Mouse (Mus musculus): ENCODE measurements around the gene Ankrd17. TPM values are rescaled to one million over a fixed set of nuclear protein-coding genes. Genes with fewer than 3 reads are reported as not detected.

Ankrd17 gene
- total and polyA plus RNA-seq, 3 experiments: 21.8 to 70.4 (median 64.5) TPM

- no peak for TF ChIP-seq CTCF (IDR thresholded peaks at IDR 0.05)
- TF ChIP-seq POLR2A (IDR thresholded peaks at IDR 0.05; ENCODE audit: insufficient read depth, low read depth, low read length): no peak
- no peak for TF ChIP-seq EP300 (IDR thresholded peaks at IDR 0.05; ENCODE audit: insufficient read depth, low read depth, low read length)
- H3K27me3 ChIP-seq (ENCODE audit: control insufficient read depth, insufficient read depth, low read length): no peaks in the 10 kb centered on the region
Measured at GRCm38 (mm10) chr5:90367067-90367303, 608 bp upstream of the Ankrd17 start, which contains the start of gene Gm9958. TSS of gene Gm9958 (plus strand) at chr5:90367204.

GRCm38 (mm10) chr5:90365141-90365951, 1.0 kb downstream of the Ankrd17 start:
- Histone ChIP-seq H3K4me1 (ENCODE audit: control insufficient read depth, insufficient read depth, low read length) (peaks cover 9% of the 10 kb centered on the region), H3K9ac (ENCODE audit: low read depth, low read length) (peak overlapping the region; percentile 99), H3K79me2 (replicated peaks; ENCODE audit: control insufficient read depth, insufficient read depth, low read length) (peaks cover 4% of the 10 kb centered on the region), H3K4me3 (peak overlapping the region; percentile 94), H3K27ac (peak overlapping the region; percentile 98), H3K27me3 (ENCODE audit: control insufficient read depth, insufficient read depth, low read length) (no peaks in the 10 kb centered on the region), H3K36me3 (ENCODE audit: control insufficient read depth, insufficient read depth, low read length) (peaks cover 30% of the 10 kb centered on the region)
- WGBS: under 1% methylated on average over 47 of the region's 61 CpGs
- DNase-seq: peak; percentile 52 to 69
- TF ChIP-seq EP300 (IDR thresholded peaks at IDR 0.05; ENCODE audit: insufficient read depth, low read depth, low read length) (no peak), CTCF (IDR thresholded peaks at IDR 0.05) (no peak), POLR2A (IDR thresholded peaks at IDR 0.05; ENCODE audit: insufficient read depth, low read depth, low read length) (no peak)
- intact Hi-C loops (cut with DNase I): loop anchor here (2.0 kb wide), 1 partner anchor 83 kb away; no protein-coding TSS in a partner anchor

More at GRCm38 (mm10) chr5:90367067-90367303, 608 bp upstream of the Ankrd17 start, which contains the start of gene Gm9958:
- Histone ChIP-seq H3K36me3 (ENCODE audit: control insufficient read depth, insufficient read depth, low read length) (peaks cover 25% of the 10 kb centered on the region), H3K4me3 (peak within 1 kb of the TSS; percentile 94), H3K27ac (peak within 1 kb of the TSS; percentile 98), H3K9ac (ENCODE audit: low read depth, low read length) (peak within 1 kb of the TSS; percentile 99), H3K79me2 (replicated peaks; ENCODE audit: control insufficient read depth, insufficient read depth, low read length) (peaks cover 4% of the 10 kb centered on the region), H3K4me1 (ENCODE audit: control insufficient read depth, insufficient read depth, low read length) (peaks cover 7% of the 10 kb centered on the region)
- 2% methylated on average over 7 of the region's 7 CpGs for WGBS
- no peak for DNase-seq
- intact Hi-C loops (cut with DNase I): loop anchor here (2.0 kb wide), 1 partner anchor 28 kb away; no protein-coding TSS in a partner anchor

DNA sequence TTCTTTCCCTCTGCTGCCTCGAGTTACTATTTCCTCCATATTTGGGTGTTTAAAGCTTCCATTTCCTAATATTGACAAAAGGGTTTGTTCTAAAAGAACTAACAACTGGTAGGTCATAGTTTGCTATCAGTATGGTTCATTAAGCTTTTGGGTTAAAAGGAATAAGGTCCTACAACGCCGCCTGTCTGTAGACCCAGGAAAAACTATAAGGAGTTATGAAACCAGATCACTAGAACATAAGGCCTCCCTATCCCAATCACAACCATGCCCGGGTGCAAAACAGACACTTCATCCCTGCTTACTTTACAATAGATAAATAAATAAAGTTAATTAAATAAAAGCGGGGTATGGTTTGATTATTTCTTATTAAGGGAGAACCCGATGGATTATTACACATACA, 1.9 kb downstream of the Ankrd17 start:
- Histone ChIP-seq H3K79me2 (replicated peaks; ENCODE audit: control insufficient read depth, insufficient read depth, low read length) (peaks cover 4% of the 10 kb centered on the region), H3K9ac (ENCODE audit: low read depth, low read length) (no peak overlapping the region; the same call in 1 of the 2 replicates), H3K27ac (peak overlapping the region; percentile 98), H3K27me3 (ENCODE audit: control insufficient read depth, insufficient read depth, low read length) (no peaks in the 10 kb centered on the region), H3K4me1 (ENCODE audit: control insufficient read depth, insufficient read depth, low read length) (peaks cover 9% of the 10 kb centered on the region), H3K4me3 (peak overlapping the region; percentile 94), H3K36me3 (ENCODE audit: control insufficient read depth, insufficient read depth, low read length) (peaks cover 32% of the 10 kb centered on the region)
- intact Hi-C loops (cut with DNase I): loop anchor here (2.0 to 5.0 kb wide), 2 partner anchors 82 to 1773 kb away; partner anchors contain the start of gene Uso1
- TF ChIP-seq EP300 (IDR thresholded peaks at IDR 0.05; ENCODE audit: insufficient read depth, low read depth, low read length) (no peak), CTCF (IDR thresholded peaks at IDR 0.05) (peak; percentile 88), POLR2A (IDR thresholded peaks at IDR 0.05; ENCODE audit: insufficient read depth, low read depth, low read length) (no peak)
- WGBS: under 1% methylated on average over 6 of the region's 6 CpGs
- DNase-seq: peak; percentile 57 to 63

DNA sequence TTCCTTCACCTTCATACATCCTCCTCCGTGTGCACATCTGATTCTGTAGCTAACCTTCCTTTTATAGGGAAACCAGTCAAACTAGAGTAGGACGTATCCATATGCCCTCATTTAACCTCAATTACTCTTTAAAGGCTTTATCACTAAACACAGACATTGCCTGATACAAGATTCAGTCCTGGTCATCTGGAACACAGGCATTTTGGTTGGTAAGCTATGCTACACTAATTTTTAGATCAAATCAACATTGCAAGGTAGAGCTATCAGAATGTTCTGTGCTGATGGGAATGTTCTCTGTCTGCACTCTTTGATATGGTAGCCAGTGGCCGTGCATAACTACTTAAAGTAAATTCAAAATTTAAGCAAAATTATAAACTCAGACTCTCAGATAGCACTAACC, 10.6 kb downstream of the Ankrd17 start:
- Histone ChIP-seq H3K36me3 (ENCODE audit: control insufficient read depth, insufficient read depth, low read length) (peaks cover 36% of the 10 kb centered on the region), H3K4me3 (no peak overlapping the region), H3K9ac (ENCODE audit: low read depth, low read length) (no peak overlapping the region), H3K27ac (no peak overlapping the region), H3K79me2 (replicated peaks; ENCODE audit: control insufficient read depth, insufficient read depth, low read length) (peaks cover 8% of the 10 kb centered on the region), H3K27me3 (ENCODE audit: control insufficient read depth, insufficient read depth, low read length) (no peaks in the 10 kb centered on the region), H3K4me1 (ENCODE audit: control insufficient read depth, insufficient read depth, low read length) (peaks cover 5% of the 10 kb centered on the region)
- 73% methylated on average over 3 of the region's 3 CpGs for WGBS
- intact Hi-C loops (cut with DNase I): no loop called here
- DNase-seq: no peak
- TF ChIP-seq POLR2A (IDR thresholded peaks at IDR 0.05; ENCODE audit: insufficient read depth, low read depth, low read length) (no peak), EP300 (IDR thresholded peaks at IDR 0.05; ENCODE audit: insufficient read depth, low read depth, low read length) (no peak), CTCF (IDR thresholded peaks at IDR 0.05) (no peak)

DNA sequence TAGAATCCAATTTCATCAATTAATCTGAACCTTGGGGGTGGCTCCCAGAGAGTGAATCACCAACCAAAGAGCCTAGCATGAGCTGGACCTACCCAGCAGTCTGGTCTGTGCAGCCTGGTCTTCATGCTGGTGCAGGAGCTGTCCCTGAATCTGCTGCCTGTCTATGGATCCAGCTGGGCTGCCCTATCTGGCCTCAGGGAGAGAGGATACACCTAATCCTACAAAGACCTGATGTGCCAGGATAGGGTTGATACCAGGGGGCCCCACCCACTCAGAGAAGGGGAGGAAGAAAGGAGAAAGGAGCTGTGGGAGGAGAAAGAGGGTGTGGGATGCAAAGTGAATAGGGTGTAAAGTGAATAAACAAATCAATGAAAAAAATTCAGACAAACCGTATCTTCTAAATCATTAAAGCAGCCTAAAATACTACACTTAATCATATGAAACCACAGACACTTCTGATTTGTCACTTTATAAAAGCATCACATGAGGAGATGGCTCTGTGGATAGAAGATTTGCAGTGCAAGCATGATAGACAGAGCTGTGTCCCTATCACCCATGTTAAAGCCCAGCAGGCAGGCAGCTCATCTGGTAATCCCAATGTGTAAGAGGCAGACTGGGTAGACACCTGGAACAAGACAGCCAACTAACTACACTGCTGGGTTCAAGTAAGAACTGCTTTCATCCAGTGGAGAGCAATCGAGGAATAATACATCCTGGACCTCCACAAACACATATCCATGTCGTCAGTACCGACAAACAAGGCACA, 12.6 kb downstream of the Ankrd17 start:
- Histone ChIP-seq H3K9ac (ENCODE audit: low read depth, low read length) (no peak overlapping the region), H3K4me3 (no peak overlapping the region), H3K27ac (no peak overlapping the region), H3K4me1 (ENCODE audit: control insufficient read depth, insufficient read depth, low read length) (peaks cover 6% of the 10 kb centered on the region), H3K36me3 (ENCODE audit: control insufficient read depth, insufficient read depth, low read length) (peaks cover 30% of the 10 kb centered on the region), H3K27me3 (ENCODE audit: control insufficient read depth, insufficient read depth, low read length) (no peaks in the 10 kb centered on the region), H3K79me2 (replicated peaks; ENCODE audit: control insufficient read depth, insufficient read depth, low read length) (peaks cover 10% of the 10 kb centered on the region)
- DNase-seq: no peak
- TF ChIP-seq CTCF (IDR thresholded peaks at IDR 0.05) (no peak), POLR2A (IDR thresholded peaks at IDR 0.05; ENCODE audit: insufficient read depth, low read depth, low read length) (no peak), EP300 (IDR thresholded peaks at IDR 0.05; ENCODE audit: insufficient read depth, low read depth, low read length) (no peak)
- 81% methylated on average over 4 of the region's 4 CpGs for WGBS
- intact Hi-C loops (cut with DNase I): no loop called here
